Mouse (Mus musculus) midbrain, embryonic 13.5 days (tissue): ENCODE measurements at regions not wholly inside any gene's neighbourhood (a gene's known extent, or its start where the extent isn't known, plus 50 kb on each side); places are given as distances from the start of the nearest gene placed in this dataset.

ENCODE experiments used
- ATAC-seq: fragments of 200-750 bp; cut with Nextera tagmentation; 2 replicates; pipeline ENCODE4 v1.8.0; 2017; ENCODE audit warnings: mild to moderate bottlenecking, moderate TSS enrichment, moderate library complexity
- H3K27ac ChIP-seq: fragments of 300-500 bp; sonication (generic); 2 replicates; pipeline ENCODE4 v1.5.1; 2015; ENCODE audit warnings: inconsistent platforms, mild to moderate bottlenecking, moderate library complexity
- H3K27me3 ChIP-seq: fragments of 300-500 bp; sonication (generic); 2 replicates; pipeline ENCODE4 v1.6.1; 2015; ENCODE audit warnings: mild to moderate bottlenecking, inconsistent platforms
- H3K36me3 ChIP-seq: fragments of 300-500 bp; sonication (generic); 2 replicates; pipeline ENCODE4 v1.6.1; 2015; ENCODE audit warnings: mild to moderate bottlenecking, inconsistent platforms
- H3K4me1 ChIP-seq: fragments of 300-500 bp; sonication (generic); replicated peaks from 2 replicates; pipeline ENCODE4 v1.6.1; 2015; ENCODE audit warnings: inconsistent platforms
- H3K4me2 ChIP-seq: fragments of 300-500 bp; sonication (generic); replicated peaks from 2 replicates; pipeline ENCODE4 v1.6.1; 2015; ENCODE audit warnings: moderate library complexity, mild to moderate bottlenecking, inconsistent platforms
- H3K4me3 ChIP-seq: fragments of 300-500 bp; sonication (generic); replicated peaks from 2 replicates; pipeline ENCODE4 v1.5.1; 2015; ENCODE audit warnings: mild to moderate bottlenecking, inconsistent platforms
- H3K9ac ChIP-seq: fragments of 300-500 bp; sonication (generic); replicated peaks from 2 replicates; pipeline ENCODE4 v1.6.1; 2015; ENCODE audit warnings: mild to moderate bottlenecking, inconsistent platforms
- H3K9me3 ChIP-seq: fragments of 300-500 bp; sonication (generic); 2 replicates; pipeline ENCODE4 v1.6.1; 2016; ENCODE audit warnings: mild to moderate bottlenecking, inconsistent platforms
- WGBS: fragments of 180-500 bp; shearing (Covaris S2); methylation state at CpG from one replicate; pipeline ENCODE4 v1.1.7; 2015; 5-methylcytosine and 5-hydroxymethylcytosine counted together

- H3K4me3 ChIP-seq: no peak overlapping the region
- H3K4me2 ChIP-seq: no peak overlapping the region
- H3K4me1 ChIP-seq: no peaks in the 10 kb centered on the region
- H3K27ac ChIP-seq: no peak overlapping the region
- ATAC-seq: no peak
- H3K9ac ChIP-seq: no peak overlapping the region
- H3K9me3 ChIP-seq: no peaks in the 10 kb centered on the region
- 71% methylated on average over 7 of the region's 7 CpGs for WGBS
- no peaks in the 10 kb centered on the region for H3K36me3 ChIP-seq
- H3K27me3 ChIP-seq: no peaks in the 10 kb centered on the region
Measured at GRCm38 (mm10) chr11:19870136-19870535, 54.0 kb upstream of the Spred2 start.

- H3K4me1 ChIP-seq: peaks cover 5% of the 10 kb centered on the region; the same call in 1 of the 2 replicates
- H3K27ac ChIP-seq: no peak overlapping the region
- 87% methylated on average over 6 of the region's 6 CpGs for WGBS
- no peaks in the 10 kb centered on the region for H3K27me3 ChIP-seq
- no peaks in the 10 kb centered on the region for H3K36me3 ChIP-seq
- ATAC-seq: no peak
- H3K4me2 ChIP-seq: no peak overlapping the region
- no peaks in the 10 kb centered on the region for H3K9me3 ChIP-seq
- no peak overlapping the region for H3K9ac ChIP-seq
- H3K4me3 ChIP-seq: no peak overlapping the region
Measured at GRCm38 (mm10) chr11:19873796-19874195, 50.4 kb upstream of the Spred2 start.
